Mouse (Mus musculus): ENCODE data around the gene Styxl1.

Gene Styxl1

DNA sequence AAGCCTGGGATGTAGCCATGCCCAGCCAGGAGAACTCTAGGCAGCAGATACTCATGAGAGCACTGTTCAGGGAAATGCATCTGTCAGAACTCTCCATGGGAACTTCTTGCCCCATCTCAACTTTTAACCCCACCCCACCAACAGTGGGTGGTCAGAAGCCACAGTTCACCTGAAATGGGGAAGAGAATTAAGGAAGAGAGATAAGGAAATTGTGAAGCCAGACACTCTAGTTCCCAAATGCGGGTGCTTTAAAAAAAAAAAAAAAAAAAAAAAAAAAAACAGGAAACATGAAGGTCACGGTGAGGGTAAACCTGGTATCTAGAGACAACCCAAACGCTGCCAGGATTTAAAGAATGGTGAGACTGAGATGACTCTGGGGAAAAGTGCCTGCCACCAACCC lies 5.7 kb downstream of the Styxl1 start:
- in situ Hi-C loops (cut with MboI, MseI), result no loop called here

DNA sequence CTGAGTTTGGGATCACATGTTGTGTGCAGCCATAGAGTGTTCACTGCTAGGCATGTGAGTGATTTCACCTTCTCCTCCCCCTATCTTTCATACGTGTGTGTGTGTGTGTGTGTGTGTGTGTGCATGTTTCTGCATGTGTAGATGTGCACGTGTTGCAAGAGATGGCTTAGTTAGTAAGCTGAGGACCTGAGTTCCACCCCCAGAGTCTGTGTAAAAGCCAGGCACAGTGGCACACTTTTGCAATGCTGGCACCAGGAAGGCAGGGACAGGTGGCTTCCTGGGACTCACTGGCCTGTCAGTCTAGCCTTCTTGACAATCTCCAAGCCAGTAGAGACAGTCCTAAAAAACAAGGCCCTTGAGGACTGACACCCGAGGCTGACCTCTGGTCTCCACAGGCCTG lies 13.2 kb downstream of the Styxl1 start:
- in situ Hi-C loops (cut with MboI, MseI), result loop anchor here (5.0 kb wide), 1 partner anchor 148 kb away; no protein-coding TSS in a partner anchor

DNA sequence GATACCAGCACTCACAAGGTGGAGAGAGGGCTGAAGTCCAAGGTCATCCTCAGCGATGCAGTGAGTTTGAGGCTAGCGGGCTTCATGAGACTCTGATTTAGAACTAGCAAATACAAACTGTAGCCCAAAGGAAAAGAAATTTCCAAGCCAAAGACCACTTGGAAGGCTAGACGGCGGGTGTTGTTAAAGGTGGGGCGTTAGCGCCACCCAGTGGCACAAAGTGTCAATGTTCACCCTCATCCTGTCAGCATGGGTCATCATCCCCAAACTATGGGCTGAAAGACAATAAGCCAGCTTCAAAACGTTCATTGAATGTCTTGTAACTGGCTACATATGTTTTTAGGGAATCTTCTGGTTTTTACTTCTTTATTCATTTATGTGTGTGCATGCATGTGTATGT lies 14.7 kb downstream of the Styxl1 start:
- in situ Hi-C loops (cut with MboI, MseI), result loop anchor here (5.0 kb wide), 1 partner anchor 146 kb away; no protein-coding TSS in a partner anchor

DNA sequence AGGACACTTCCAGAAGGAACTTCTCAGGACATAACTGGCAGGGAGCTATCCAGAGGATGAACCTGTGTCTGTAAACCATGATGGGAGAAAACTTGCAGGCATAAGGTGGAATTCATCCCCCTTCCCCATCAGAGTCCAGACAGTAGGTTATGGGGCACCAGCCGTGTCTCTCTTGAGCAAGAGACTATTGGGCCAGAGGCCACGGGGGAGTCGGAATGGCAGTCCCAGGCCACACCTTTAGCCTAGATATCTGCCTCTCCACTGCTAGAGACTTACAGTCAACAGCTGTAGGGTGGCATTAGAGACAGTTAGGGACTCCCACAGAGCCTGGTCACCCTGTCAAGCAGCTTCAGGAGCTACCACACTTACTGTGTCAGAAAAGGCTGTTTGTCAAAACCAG lies 16.3 kb downstream of the Styxl1 start:
- in situ Hi-C loops (cut with MboI, MseI), result loop anchor here (5.0 kb wide), 1 partner anchor 145 kb away; no protein-coding TSS in a partner anchor

DNA sequence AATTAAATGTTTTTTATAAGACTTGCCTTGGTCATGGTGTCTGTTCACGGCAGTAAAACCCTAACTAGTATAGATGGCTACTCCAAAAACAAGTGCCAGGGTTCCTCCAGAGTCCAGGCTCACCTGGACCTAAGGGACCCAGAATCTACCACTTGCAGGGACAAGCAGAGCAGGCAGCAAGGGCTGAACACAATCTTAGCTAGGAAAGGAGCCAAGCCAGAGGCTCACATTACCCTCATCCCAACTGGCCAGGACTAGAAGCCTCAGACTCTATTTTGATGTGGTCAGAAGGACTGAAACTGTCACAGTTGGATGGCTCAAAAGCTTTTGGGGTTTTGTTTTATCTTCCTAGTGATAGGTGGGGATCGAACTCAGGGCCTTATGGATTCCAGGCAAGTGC lies 26.6 kb downstream of the Styxl1 start:
- in situ Hi-C loops (cut with MboI, MseI), result no loop called here

DNA sequence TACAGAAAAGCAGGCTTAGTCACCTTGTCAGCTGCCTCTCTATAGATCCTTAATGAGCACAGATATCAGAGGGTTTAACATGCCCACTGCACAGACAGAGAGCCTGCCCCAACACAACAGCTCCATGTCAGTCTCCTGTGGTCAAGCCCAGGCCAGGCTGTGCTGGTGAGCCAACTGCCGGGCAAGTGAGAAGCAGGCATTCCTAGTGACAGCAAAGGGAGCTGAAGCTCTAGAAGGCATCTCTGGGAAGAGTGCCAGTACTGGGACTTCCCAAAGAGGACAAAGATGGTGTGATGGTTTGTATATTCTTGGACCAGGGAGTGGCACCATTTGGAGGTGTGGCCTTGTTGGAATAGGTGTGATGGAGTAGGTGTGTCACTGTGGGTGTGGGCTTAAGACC lies 27.1 kb downstream of the Styxl1 start:
- in situ Hi-C loops (cut with MboI, MseI), result no loop called here

DNA sequence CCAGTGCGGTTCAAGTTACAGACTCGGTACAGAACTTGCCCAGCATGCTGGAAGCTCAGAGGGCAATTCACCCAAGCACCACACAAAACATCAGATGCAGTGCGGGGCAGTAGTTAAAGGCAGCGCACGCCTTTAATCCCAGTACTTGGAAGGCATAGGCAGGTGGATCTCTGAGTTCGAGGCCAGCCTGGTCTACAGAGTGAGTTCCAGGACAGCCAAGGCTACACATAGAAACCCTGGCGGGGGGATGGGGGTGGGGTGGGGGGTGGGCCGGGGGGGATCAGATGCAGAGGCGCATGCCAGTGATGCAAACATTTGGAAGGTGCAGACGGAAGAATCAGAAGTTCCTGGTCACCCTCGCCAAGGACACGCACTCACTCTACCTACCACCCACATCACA lies 33.4 kb downstream of the Styxl1 start:
- in situ Hi-C loops (cut with MboI, MseI), result no loop called here

DNA sequence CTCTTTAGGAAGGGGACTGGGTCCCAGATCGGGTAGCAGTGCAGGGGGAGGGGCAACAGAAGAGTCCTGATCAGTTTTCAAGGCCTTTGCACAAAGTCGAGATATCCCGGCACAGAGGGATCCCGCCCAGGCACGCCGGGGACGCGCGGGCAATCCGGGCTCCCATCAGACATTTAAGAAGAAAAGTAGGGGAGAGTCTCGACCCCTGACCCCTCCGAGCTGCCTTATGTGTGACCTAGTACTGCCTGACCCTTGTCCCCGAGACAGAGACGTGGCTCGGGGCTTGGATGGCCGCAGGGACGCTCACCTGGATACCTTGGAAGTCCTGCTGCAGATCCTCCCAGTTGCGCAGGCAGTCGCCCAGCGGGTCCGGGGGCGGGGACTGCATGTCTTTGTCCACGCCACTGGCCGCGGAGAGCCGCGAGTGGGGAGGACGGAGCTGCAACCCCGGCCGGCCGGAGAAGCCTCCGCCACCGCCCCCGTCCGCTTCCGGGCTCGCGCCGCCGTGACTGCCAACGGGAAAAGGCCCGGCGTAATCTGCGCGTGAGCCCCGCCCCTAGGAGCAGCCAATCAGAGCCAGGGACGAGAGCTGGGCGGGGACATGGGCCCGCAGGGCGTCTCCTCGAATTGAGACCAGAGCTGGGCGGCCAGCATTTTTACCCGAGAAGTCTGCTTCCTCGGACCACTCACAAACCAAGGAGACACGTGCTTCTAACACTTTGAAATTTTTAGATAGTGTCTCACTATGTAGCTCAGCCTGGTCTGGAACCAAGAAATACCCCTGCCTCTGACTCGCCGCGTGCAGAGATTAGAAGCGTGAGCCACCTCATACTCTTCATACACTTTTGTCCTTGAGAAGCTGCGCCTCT lies 34.2 kb downstream of the Styxl1 start, which contains the start of gene Tmem120a:
TSS of gene Tmem120a (minus strand) at position 708 of the 869 bp plus-strand sequence.
- in situ Hi-C loops (cut with MboI, MseI), result no loop called here

DNA sequence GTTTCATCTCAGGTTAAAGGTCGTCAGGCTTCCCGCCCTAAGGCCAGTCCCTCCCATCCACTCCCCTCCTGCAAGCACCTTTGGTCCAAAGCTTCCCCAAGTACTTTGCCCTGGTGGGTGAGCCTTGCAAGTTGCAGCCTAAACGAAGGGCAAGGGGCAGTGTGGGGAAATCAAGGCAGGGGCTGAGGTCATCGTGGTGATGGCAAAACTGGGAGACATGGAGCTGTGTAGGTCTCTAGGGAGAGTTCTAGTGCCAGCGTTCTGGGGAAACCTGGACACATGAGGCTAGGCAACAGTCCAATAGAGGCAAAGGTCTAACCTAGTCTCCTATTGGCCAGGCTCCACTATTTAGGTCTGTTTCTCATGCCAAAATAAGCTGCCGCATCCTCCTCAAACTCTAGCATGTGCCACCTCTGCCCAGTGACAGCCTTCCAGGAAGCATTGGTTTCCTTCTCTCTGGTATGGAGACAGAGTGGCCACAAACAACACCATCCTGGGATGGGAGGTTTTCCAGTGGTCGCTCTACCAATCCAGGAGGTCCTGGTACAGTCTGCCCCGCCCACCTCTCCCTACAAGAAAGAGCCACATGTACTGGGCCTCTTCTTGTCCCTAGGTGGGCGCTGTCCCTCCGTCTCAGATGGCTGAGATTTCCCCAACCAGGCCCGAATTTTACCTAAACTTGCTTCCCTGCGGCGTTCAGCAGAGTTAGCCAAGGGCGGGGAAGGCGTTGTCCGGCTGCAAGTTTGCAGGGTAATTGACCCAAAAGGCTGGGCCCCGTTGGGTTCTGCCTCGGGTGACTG lies 35.0 kb downstream of the Styxl1 start:
- in situ Hi-C loops (cut with MboI, MseI), result no loop called here

DNA sequence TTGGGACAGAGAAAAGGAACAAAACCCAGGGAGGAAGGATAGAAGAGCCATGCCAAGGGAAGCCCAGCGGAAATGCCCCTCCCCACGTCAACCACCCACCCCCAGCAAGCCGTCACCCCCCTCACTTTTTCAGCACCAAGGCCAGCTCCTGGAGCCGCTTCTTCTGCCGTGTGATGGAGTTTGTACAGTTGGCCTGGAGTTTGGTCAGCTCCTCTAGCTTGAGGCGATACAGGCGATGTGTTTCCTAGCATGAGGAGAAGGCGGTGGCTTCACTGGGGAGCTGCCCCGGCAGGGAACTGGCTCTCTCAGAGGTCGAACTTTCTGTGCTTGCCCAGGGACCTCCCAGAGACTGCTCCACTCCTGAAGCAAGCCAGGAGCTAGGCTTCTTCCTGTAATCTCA lies 36.0 kb downstream of the Styxl1 start:
- in situ Hi-C loops (cut with MboI, MseI), result no loop called here

DNA sequence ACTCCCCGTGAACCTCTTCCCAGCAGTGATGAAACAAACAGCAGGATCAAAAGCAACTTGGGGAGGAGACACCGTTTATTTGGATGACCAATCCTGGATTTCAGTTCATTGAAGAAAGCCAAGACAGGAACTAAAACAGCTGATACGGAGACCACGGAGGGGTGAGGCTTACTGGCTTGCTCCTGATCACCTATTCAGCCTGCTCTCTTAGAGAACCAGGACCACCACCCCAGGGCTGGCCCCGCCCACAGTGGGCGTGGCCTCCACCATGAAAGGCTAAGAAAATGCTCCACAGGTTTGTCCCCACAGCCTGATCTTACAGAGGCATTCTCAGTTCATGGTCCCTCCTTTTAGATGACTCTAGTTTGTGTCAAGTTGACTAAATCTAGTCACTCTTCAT lies 39.9 kb downstream of the Styxl1 start:
- in situ Hi-C loops (cut with MboI, MseI), result no loop called here

DNA sequence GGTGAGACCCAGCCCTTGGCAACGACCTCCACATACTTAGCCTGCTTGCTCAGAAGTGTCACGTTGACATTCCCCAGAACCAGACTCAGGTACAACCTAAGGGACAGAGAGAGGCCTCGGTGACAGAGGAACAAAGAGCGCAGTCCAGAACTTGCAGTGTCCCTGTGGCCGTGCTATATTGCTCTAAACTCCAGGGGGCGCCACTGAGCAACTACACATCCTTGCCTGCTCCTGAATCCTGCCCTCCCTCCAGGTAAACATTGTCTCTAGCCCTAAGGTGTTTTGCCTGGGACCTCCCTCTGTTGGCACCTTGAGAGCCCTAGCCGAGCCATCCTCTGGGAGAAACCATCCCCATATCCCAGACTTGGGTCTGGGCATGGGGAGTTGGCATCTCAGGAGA lies 41.0 kb downstream of the Styxl1 start:
- in situ Hi-C loops (cut with MboI, MseI), result no loop called here

DNA sequence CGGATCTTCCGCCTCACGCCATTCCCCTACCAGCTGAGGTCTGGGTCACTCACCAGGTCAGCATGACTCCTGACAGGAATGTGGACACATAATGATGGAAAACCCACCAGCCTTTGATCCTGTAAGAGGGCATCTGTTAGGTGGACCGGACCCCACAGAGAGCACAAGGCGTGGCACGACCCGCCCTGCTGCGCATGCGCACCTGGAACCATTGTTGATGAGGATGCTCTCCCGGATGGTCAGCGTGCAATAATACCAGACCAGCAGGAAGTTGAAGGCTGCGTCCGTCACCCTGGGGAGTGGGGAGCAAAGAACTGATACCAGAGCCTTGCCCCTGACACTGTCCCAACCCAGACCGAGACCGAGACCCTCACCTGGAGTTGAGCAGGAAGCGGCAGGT lies 41.6 kb downstream of the Styxl1 start:
- in situ Hi-C loops (cut with MboI, MseI), result no loop called here

DNA sequence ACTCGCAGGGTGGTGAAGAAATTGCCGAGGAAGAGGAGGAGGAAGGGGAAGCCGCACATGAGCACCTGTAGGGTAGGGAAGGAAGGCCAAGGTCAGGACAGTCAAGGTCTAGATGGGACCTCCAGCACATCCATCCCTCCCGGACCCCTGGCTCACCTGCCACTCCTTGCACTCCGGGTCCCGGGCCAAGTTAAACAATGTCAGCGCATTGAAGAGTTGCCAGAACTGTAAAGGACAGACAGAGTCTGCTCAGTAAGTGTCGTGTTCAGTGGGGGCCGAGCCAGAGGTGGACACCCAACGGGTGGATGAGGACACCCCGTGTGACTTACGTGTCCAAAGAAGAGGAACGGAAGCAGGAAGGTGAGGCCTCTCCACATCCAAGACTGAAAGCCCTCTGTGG lies 42.4 kb downstream of the Styxl1 start:
- in situ Hi-C loops (cut with MboI, MseI), result no loop called here

DNA sequence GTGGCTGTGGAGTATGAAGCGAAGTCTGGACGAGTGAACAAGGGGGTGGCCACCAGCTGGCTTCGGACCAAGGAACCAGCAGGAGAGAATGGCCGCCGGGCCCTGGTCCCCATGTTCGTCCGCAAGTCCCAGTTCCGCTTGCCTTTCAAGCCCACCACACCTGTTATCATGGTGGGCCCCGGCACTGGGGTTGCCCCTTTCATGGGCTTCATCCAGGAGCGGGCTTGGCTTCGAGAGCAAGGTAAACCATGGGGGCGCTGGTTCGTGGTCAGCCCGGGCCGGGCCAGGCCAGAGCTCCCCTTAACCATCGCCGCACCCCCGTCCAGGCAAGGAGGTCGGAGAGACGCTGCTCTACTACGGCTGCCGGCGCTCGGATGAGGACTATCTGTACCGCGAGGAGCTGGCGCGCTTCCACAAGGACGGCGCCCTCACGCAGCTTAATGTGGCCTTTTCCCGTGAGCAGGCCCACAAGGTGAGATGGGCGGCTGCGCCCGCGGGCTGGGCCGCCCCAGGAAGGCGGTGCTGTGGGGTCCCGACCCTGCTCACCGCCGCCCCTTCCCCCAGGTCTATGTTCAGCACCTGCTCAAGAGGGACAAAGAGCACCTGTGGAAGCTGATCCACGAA lies 44.0 kb downstream of the Styxl1 start:
- in situ Hi-C loops (cut with MboI, MseI), result no loop called here

DNA sequence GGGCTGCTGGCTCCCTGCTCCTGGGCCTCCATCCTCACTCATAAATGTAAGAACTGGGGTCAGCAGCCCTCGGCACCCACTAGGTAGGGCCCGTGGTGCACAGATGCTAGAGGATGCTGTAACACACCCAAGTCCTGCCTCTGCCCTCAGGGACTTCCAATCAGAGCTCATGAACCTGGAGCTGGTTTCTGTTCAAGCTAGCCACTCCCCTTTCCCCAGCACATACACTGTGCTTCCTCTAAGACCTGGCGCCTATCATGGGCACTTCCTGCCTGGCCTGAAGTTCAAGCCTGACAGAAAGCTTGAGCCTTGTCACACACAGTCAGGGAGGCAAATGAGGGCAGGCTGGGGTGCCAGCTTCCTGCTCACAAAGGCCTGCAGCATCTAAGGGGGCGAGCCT lies 45.1 kb downstream of the Styxl1 start:
- in situ Hi-C loops (cut with MboI, MseI), result no loop called here

DNA sequence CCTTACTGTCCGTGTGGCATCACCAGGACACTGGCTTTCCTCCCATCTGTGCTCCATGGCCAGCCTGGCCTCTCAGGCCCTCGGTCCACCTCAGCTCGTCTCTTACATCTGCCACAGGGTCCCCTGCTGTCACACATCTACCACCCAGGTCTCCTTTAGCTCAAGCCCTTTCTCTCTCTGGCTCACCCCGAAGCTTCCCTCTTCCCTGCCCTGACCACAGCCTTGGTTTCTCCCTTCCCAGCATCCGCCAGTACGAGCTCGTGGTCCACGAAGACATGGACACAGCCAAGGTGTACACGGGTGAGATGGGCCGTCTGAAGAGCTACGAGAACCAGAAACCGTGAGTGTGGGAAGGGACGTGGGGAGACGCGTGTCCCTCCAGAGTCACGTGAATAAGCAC lies 46.9 kb downstream of the Styxl1 start:
- in situ Hi-C loops (cut with MboI, MseI), result no loop called here

DNA sequence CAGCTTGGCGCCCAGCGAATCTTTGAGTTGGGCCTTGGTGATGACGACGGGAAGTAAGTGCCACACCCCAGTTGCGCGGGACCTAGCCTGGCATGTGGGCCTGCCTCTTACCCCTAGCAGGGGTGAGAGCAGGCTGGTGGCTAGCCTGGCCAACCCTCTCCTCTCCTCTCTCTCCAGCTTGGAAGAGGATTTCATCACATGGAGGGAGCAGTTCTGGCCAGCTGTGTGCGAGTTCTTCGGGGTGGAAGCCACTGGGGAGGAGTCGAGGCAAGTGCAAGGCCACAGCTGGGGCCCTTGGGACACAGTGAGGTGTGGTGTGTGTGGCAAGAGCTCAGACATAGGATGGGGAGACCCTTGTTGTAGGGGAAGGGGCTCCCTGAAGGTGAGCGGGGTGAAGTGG lies 47.3 kb downstream of the Styxl1 start:
- in situ Hi-C loops (cut with MboI, MseI), result no loop called here

DNA sequence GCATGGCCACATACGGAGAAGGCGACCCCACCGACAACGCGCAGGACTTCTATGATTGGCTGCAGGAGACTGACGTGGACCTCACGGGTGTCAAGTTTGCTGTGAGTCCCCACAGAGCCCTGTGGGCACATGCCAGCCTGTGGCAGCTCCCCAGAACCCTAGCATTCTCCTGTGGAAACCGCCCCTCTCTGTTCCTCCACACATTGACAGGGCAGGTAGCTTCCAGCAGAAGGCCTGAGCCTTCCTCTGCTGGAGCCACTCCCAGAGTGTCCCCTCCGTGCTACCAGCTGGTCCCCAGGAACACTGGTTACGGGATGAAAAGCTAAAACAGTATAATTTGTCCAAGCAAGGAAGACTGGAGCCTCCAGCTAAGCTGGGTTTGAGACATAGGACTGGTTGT lies 47.9 kb downstream of the Styxl1 start:
- in situ Hi-C loops (cut with MboI, MseI), result no loop called here

DNA sequence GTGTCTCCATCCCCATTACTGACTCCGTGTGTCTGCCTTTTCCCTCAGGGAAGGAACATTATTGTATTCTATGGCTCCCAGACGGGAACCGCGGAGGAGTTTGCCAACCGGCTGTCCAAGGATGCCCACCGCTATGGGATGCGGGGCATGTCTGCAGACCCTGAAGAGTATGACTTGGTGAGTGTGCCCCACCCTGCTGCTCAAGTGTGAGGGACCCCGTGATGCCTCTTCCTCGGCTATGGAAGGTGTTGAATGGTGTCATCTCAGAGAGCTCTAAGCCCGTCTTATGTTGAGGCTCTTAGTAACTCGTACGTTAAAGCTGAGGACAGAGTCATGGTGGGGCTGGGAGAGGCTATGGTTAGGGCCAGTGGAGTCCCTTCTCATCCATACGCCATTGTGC lies 48.8 kb downstream of the Styxl1 start:
- in situ Hi-C loops (cut with MboI, MseI), result no loop called here

DNA sequence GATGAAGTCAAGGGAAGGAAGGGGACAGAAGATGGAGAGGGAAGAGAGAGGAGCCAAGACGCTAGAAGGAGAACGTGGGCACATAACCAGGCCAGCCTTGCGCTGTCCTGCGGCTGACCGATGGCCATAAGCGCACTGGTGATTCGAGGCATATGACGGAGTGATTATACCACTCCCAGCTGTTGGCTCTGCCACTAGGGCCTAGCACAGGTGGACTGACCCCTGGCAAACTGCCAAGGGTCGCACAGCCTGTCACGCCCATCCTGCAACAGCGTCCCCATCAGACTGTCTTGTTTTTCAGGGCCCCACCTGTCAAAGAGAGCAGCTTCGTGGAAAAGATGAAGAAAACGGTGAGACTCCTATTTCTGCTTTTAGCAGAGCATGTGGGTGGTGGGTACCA lies 49.8 kb downstream of the Styxl1 start:
- in situ Hi-C loops (cut with MboI, MseI), result no loop called here

DNA sequence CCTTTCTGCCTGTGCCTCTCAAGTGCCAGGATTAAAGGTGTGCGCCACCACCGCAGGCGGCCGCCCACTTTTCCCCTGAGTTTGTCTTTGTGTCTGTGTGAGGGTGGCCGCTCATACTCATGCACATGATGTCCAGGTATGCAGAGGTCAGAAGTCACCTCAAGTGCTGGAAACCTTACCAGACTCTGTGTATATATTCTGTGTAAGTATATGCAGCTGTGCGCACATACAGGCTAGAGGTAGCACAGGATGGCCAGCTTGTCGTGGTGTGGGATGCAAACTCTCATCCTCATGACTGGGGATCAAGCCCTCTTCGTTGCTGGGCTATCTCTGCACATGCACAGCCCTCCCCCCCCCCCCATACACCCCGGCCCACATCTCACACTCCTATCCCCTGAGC lies 50.3 kb downstream of the Styxl1 start:
- in situ Hi-C loops (cut with MboI, MseI), result no loop called here
